ENCODE assay signal across 19 mouse cellular contexts in the genomic region with DNA sequence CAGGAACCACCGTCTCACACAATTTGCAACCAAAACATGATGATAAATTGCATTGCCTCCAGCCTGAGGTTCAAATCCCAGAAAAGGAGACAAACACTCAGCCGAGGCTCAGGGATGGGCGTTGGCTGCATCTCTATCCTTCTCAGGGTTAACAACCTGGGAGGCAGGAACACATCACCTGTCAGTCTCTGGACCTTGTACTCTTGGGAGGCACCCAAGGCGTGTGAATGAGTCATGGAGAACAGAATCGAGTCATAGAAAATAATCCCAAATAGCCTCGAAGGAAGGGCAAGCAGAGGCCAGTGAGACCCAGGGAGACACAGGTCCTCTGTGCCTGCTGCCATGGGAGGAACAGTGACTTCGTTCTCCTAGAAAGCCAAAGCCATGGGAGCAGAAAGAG.
A peak's percentile ranks its signal among the peaks of the same experiment; 100 is the strongest.
DNase-seq lines count a peak whose midpoint lies in the region; ATAC-seq and TF ChIP-seq lines count a peak whose summit lies in the region.
"Had no signal": no experiment of that assay in that cellular context is flagged by ENCODE, and none has a peak within 500 bp of the region (broad histone marks: within the 10 kb centered on the region; RNA-seq: fewer than 3 reads in every experiment).

No protein-coding gene starts in this region.

- TF ChIP-seq EP300 in liver, postnatal 0 days (IDR thresholded peaks at IDR 0.05; ENCODE audit: low read depth), result no peak
- TF ChIP-seq EP300 in stomach, postnatal 0 days (optimal IDR thresholded peaks at IDR 0.05), result no peak

- H3K36me3 ChIP-seq in kidney, adult 2 months (ENCODE audit: control insufficient read depth, insufficient read depth, low read length), result no peaks in the 10 kb centered on the region
- H3K36me3 ChIP-seq in kidney, embryonic 16.5 days (ENCODE audit: insufficient read depth, low read length), result no peaks in the 10 kb centered on the region
- H3K36me3 ChIP-seq in liver, adult 2 months (ENCODE audit: control insufficient read depth, insufficient read depth, low read length), result no peaks in the 10 kb centered on the region
- no peaks in the 10 kb centered on the region for H3K36me3 ChIP-seq in liver, postnatal 0 days (replicated peaks; ENCODE audit: insufficient read depth, low read length)
- H3K36me3 ChIP-seq in intestine, embryonic 15.5 days, result no peaks in the 10 kb centered on the region
- H3K36me3 ChIP-seq in stomach, postnatal 0 days (ENCODE audit: control insufficient read depth, insufficient read depth, low read length), result no peaks in the 10 kb centered on the region
- H3K36me3 ChIP-seq: embryonic facial prominence, embryonic 13.5 days; forebrain, embryonic 15.5 days; heart, embryonic 10.5 days; hindbrain, embryonic 13.5 days had no signal

- peak; percentile 63 for DNase-seq in kidney, adult 2 months
- peak; percentile 47 for DNase-seq in liver, adult 2 months (ENCODE audit: extremely low read depth, low read depth, low spot score)
- no peak for DNase-seq in liver, postnatal 0 days
- peak; percentile 55 for DNase-seq in stomach, postnatal 0 days (ENCODE audit: low spot score)
- no peak for DNase-seq in cerebellum, postnatal 14 days
- DNase-seq in layer of hippocampus, adult 18-20 months (ENCODE audit: low spot score in 2 of 2), result no peak
- DNase-seq: adrenal gland, postnatal 10 days; cerebellum, adult 11-12 months; cerebellum, adult 9-10 months; cerebellum, postnatal 36 days; heart, adult 18-20 months; heart, postnatal 14 days had no signal

- no peak for TF ChIP-seq CTCF in kidney, adult 2 months (conservative IDR thresholded peaks at IDR 0.05; ENCODE audit: insufficient read depth, insufficient read length, low read depth, low read length)
- no peak for TF ChIP-seq CTCF in liver, adult 2 months (IDR thresholded peaks at IDR 0.05; ENCODE audit: low read depth, low read length)
- TF ChIP-seq CTCF in liver, postnatal 0 days (IDR thresholded peaks at IDR 0.05; ENCODE audit: low read depth), result no peak
- no peak for TF ChIP-seq CTCF in stomach, postnatal 0 days (IDR thresholded peaks at IDR 0.05; ENCODE audit: low read depth)

- no peaks in the 10 kb centered on the region for H3K27me3 ChIP-seq in kidney, adult 2 months (replicated peaks; ENCODE audit: control insufficient read depth, insufficient read depth, low read length)
- H3K27me3 ChIP-seq in kidney, embryonic 16.5 days (ENCODE audit: insufficient read depth, low read length), result no peaks in the 10 kb centered on the region
- H3K27me3 ChIP-seq in liver, adult 2 months (ENCODE audit: control insufficient read depth, insufficient read depth, low read length), result no peaks in the 10 kb centered on the region
- no peaks in the 10 kb centered on the region for H3K27me3 ChIP-seq in liver, postnatal 0 days (ENCODE audit: insufficient read depth, low read length)
- no peaks in the 10 kb centered on the region for H3K27me3 ChIP-seq in intestine, embryonic 15.5 days (replicated peaks)
- no peaks in the 10 kb centered on the region for H3K27me3 ChIP-seq in stomach, postnatal 0 days (ENCODE audit: control insufficient read depth, insufficient read depth, low read length)
- H3K27me3 ChIP-seq: forebrain, embryonic 15.5 days; hindbrain, embryonic 13.5 days had no signal

- no peaks in the 10 kb centered on the region for H3K4me1 ChIP-seq in kidney, adult 2 months (ENCODE audit: control insufficient read depth, insufficient read depth, low read length)
- 0 out of 2 replicates have a peak, but pooled peaks cover 3% of the 10 kb centered on the region for H3K4me1 ChIP-seq in kidney, embryonic 16.5 days (ENCODE audit: insufficient read depth, low read length)
- H3K4me1 ChIP-seq in liver, adult 2 months (ENCODE audit: control insufficient read depth, insufficient read depth, low read length), result no peaks in the 10 kb centered on the region
- H3K4me1 ChIP-seq in liver, postnatal 0 days (ENCODE audit: insufficient read depth), result no peaks in the 10 kb centered on the region
- H3K4me1 ChIP-seq in intestine, embryonic 15.5 days (replicated peaks), result no peaks in the 10 kb centered on the region
- no peaks in the 10 kb centered on the region for H3K4me1 ChIP-seq in stomach, postnatal 0 days (replicated peaks; ENCODE audit: control insufficient read depth, insufficient read depth)
- H3K4me1 ChIP-seq: forebrain, embryonic 15.5 days; heart, embryonic 10.5 days had no signal

- no peak for TF ChIP-seq POLR2A in kidney, adult 2 months (IDR thresholded peaks at IDR 0.05; ENCODE audit: low read depth, low read length)
- no peak for TF ChIP-seq POLR2A in liver, adult 2 months (IDR thresholded peaks at IDR 0.05; ENCODE audit: extremely low read depth, insufficient read depth, low read length)

- no peaks in the 10 kb centered on the region for H3K9me3 ChIP-seq in kidney, embryonic 16.5 days (ENCODE audit: low read length)
- no peaks in the 10 kb centered on the region for H3K9me3 ChIP-seq in liver, postnatal 0 days (ENCODE audit: low read length)
- no peaks in the 10 kb centered on the region for H3K9me3 ChIP-seq in intestine, embryonic 15.5 days
- no peaks in the 10 kb centered on the region for H3K9me3 ChIP-seq in stomach, postnatal 0 days (ENCODE audit: control insufficient read depth, low read length)
- H3K9me3 ChIP-seq: embryonic facial prominence, embryonic 13.5 days; forebrain, embryonic 15.5 days; heart, embryonic 10.5 days; hindbrain, embryonic 13.5 days had no signal

- no peak overlapping the region for H3K4me3 ChIP-seq in kidney, adult 2 months (ENCODE audit: insufficient read depth, low read depth, low read length)
- no peak overlapping the region for H3K4me3 ChIP-seq in kidney, embryonic 16.5 days (ENCODE audit: low read length)
- no peak overlapping the region for H3K4me3 ChIP-seq in liver, adult 2 months (ENCODE audit: insufficient read depth, low read depth, low read length)
- H3K4me3 ChIP-seq in liver, postnatal 0 days (ENCODE audit: low read depth, low read length), result no peak overlapping the region
- no peak overlapping the region for H3K4me3 ChIP-seq in intestine, embryonic 15.5 days (replicated peaks)
- no peak overlapping the region for H3K4me3 ChIP-seq in stomach, postnatal 0 days (ENCODE audit: low read depth, low read length)
- H3K4me3 ChIP-seq: embryonic facial prominence, embryonic 13.5 days; forebrain, embryonic 15.5 days; heart, embryonic 10.5 days; hindbrain, embryonic 13.5 days had no signal

- ATAC-seq in kidney, embryonic 16.5 days (ENCODE audit: low FRiP score, low TSS enrichment), result no peak
- no peak for ATAC-seq in liver, postnatal 0 days
- ATAC-seq in intestine, embryonic 15.5 days, result peak; percentile 91
- ATAC-seq in stomach, postnatal 0 days (ENCODE audit: low FRiP score, low TSS enrichment), result peak; percentile 92
- ATAC-seq: forebrain, embryonic 15.5 days; hindbrain, postnatal 0 days had no signal

- WGBS in kidney, adult 2 months, result 57% methylated on average over 7 of the region's 7 CpGs
- WGBS in kidney, embryonic 16.5 days, result 75% methylated on average over 7 of the region's 7 CpGs
- WGBS in liver, adult 2 months, result 40% methylated on average over 7 of the region's 7 CpGs
- 72% methylated on average over 7 of the region's 7 CpGs for WGBS in liver, postnatal 0 days (ENCODE audit: insufficient replicate concordance)
- 66% methylated on average over 7 of the region's 7 CpGs for WGBS in intestine, embryonic 15.5 days
- WGBS in stomach, postnatal 0 days, result 49% methylated on average over 7 of the region's 7 CpGs

- H3K9ac ChIP-seq in kidney, embryonic 16.5 days (replicated peaks; ENCODE audit: low read length), result no peak overlapping the region
- no peak overlapping the region for H3K9ac ChIP-seq in liver, adult 2 months (ENCODE audit: low read depth, low read length)
- H3K9ac ChIP-seq in liver, postnatal 0 days (replicated peaks), result no peak overlapping the region
- H3K9ac ChIP-seq in intestine, embryonic 15.5 days, result no peak overlapping the region
- H3K9ac ChIP-seq in stomach, postnatal 0 days (ENCODE audit: low read length), result no peak overlapping the region
- H3K9ac ChIP-seq: embryonic facial prominence, embryonic 13.5 days; forebrain, embryonic 15.5 days; hindbrain, embryonic 13.5 days had no signal

- H3K4me2 ChIP-seq in kidney, embryonic 16.5 days (replicated peaks; ENCODE audit: low read depth, low read length), result no peak overlapping the region
- H3K4me2 ChIP-seq in liver, postnatal 0 days (ENCODE audit: low read depth, low read length), result no peak overlapping the region
- no peak overlapping the region for H3K4me2 ChIP-seq in intestine, embryonic 15.5 days (replicated peaks)
- no peak overlapping the region for H3K4me2 ChIP-seq in stomach, postnatal 0 days (replicated peaks; ENCODE audit: low read depth)
- H3K4me2 ChIP-seq: embryonic facial prominence, embryonic 13.5 days; forebrain, embryonic 15.5 days; hindbrain, embryonic 13.5 days had no signal

- no peaks in the 10 kb centered on the region for H3K79me2 ChIP-seq in liver, adult 2 months (ENCODE audit: control insufficient read depth, insufficient read depth, low read length)

- no peak overlapping the region for H3K27ac ChIP-seq in kidney, adult 2 months (ENCODE audit: insufficient read depth, low read depth, low read length)
- no peak overlapping the region for H3K27ac ChIP-seq in kidney, embryonic 16.5 days (ENCODE audit: low read length)
- H3K27ac ChIP-seq in liver, adult 2 months (replicated peaks; ENCODE audit: insufficient read depth, low read depth, low read length), result no peak overlapping the region
- H3K27ac ChIP-seq in liver, postnatal 0 days (ENCODE audit: low read depth), result no peak overlapping the region
- H3K27ac ChIP-seq in intestine, embryonic 15.5 days, result no peak overlapping the region
- H3K27ac ChIP-seq in stomach, postnatal 0 days (replicated peaks), result no peak overlapping the region
- H3K27ac ChIP-seq: embryonic facial prominence, embryonic 13.5 days; forebrain, embryonic 15.5 days; heart, embryonic 10.5 days; hindbrain, embryonic 13.5 days; hindbrain, postnatal 0 days had no signal

Comparison
In these comparisons a context has a peak if more than half of its experiments do, and no peak if none do; other contexts are left out.
1. DNase-seq: peak in kidney, adult 2 months (single experiment), liver, adult 2 months (single experiment) and stomach, postnatal 0 days (single experiment); none in liver, postnatal 0 days (single experiment), cerebellum, postnatal 14 days (0 of 2) and layer of hippocampus, adult 18-20 months (0 of 2).
2. ATAC-seq: peak in intestine, embryonic 15.5 days (single experiment) and stomach, postnatal 0 days (single experiment); none in kidney, embryonic 16.5 days (single experiment) and liver, postnatal 0 days (single experiment).